Mouse (Mus musculus): ENCODE data around the gene Bach2. TPM values are rescaled to one million over a fixed set of nuclear protein-coding genes. Genes with fewer than 3 reads are reported as not detected.

The Bach2 gene
- total and polyA plus RNA-seq, 2 experiments from 2014 or later = 11.7 to 15.9 TPM

- H3K27me3 ChIP-seq (ENCODE audit: insufficient read depth, low read length) = no peaks in the 10 kb centered on the region
- H3K4me3 ChIP-seq (ENCODE audit: low read depth, low read length) = no peak overlapping the region
- no peaks in the 10 kb centered on the region for H3K36me3 ChIP-seq (ENCODE audit: insufficient read depth, low read length)
- no peak for TF ChIP-seq CTCF (IDR thresholded peaks at IDR 0.05)
- no peak overlapping the region for H3K27ac ChIP-seq (ENCODE audit: low read depth, low read length)
- H3K9ac ChIP-seq (replicated peaks; ENCODE audit: low read length, poor library complexity, severe bottlenecking) = no peak overlapping the region
- no peaks in the 10 kb centered on the region for H3K9me3 ChIP-seq (ENCODE audit: low read length)
- DNase-seq (ENCODE audit: low spot score) (no peak), ATAC-seq (ENCODE audit: low FRiP score) (no peak)
- H3K4me2 ChIP-seq (ENCODE audit: low read depth, low read length, poor library complexity, severe bottlenecking) = no peak overlapping the region
- WGBS = 89% methylated on average over 14 of the region's 14 CpGs
- H3K4me1 ChIP-seq (ENCODE audit: insufficient read depth, low read length) = no peaks in the 10 kb centered on the region
Measured at GRCm38 (mm10) chr4:32544821-32545545, 306.4 kb downstream of the Bach2 start.

DNA sequence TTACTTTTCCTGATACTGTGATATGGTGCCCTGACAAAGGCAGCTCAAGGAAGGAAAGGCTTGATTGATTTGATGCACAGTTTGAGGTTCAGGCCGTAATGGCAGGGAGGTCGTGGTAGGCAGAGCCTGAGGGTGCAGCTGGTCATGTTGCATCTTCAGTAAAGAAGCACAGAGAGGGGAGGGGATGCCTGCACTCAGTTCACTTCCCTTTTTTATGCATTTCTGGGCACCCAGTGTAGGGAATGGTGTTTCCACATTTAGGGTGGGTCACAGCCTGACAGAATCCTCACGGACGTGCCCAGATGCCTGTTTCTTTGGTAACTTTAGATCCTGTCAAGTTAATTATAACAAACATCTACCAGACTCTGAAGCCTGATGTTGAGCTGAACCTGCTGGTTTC, 306.9 kb downstream of the Bach2 start:
- TF ChIP-seq CTCF (IDR thresholded peaks at IDR 0.05) = no peak
- Histone ChIP-seq H3K4me2 (ENCODE audit: low read depth, low read length, poor library complexity, severe bottlenecking) (no peak overlapping the region), H3K9me3 (ENCODE audit: low read length) (no peaks in the 10 kb centered on the region), H3K4me3 (ENCODE audit: low read depth, low read length) (no peak overlapping the region), H3K4me1 (ENCODE audit: insufficient read depth, low read length) (no peaks in the 10 kb centered on the region), H3K9ac (replicated peaks; ENCODE audit: low read length, poor library complexity, severe bottlenecking) (no peak overlapping the region), H3K36me3 (ENCODE audit: insufficient read depth, low read length) (no peaks in the 10 kb centered on the region), H3K27me3 (ENCODE audit: insufficient read depth, low read length) (no peaks in the 10 kb centered on the region), H3K27ac (ENCODE audit: low read depth, low read length) (no peak overlapping the region)
- DNase-seq (ENCODE audit: low spot score) (no peak), ATAC-seq (ENCODE audit: low FRiP score) (no peak)
- 81% methylated on average over 4 of the region's 4 CpGs for WGBS

- 100% methylated on average over 1 of the region's 1 CpGs for WGBS
- Histone ChIP-seq H3K9me3 (ENCODE audit: low read length) (no peaks in the 10 kb centered on the region), H3K27me3 (ENCODE audit: insufficient read depth, low read length) (no peaks in the 10 kb centered on the region), H3K4me2 (ENCODE audit: low read depth, low read length, poor library complexity, severe bottlenecking) (no peak overlapping the region), H3K27ac (ENCODE audit: low read depth, low read length) (no peak overlapping the region), H3K4me1 (ENCODE audit: insufficient read depth, low read length) (no peaks in the 10 kb centered on the region), H3K9ac (replicated peaks; ENCODE audit: low read length, poor library complexity, severe bottlenecking) (no peak overlapping the region), H3K4me3 (ENCODE audit: low read depth, low read length) (no peak overlapping the region), H3K36me3 (ENCODE audit: insufficient read depth, low read length) (no peaks in the 10 kb centered on the region)
- TF ChIP-seq CTCF (IDR thresholded peaks at IDR 0.05) = no peak
- ATAC-seq (ENCODE audit: low FRiP score) (no peak), DNase-seq (ENCODE audit: low spot score) (no peak)
Measured at GRCm38 (mm10) chr4:32549150-32549549, 310.5 kb downstream of the Bach2 start.

DNA sequence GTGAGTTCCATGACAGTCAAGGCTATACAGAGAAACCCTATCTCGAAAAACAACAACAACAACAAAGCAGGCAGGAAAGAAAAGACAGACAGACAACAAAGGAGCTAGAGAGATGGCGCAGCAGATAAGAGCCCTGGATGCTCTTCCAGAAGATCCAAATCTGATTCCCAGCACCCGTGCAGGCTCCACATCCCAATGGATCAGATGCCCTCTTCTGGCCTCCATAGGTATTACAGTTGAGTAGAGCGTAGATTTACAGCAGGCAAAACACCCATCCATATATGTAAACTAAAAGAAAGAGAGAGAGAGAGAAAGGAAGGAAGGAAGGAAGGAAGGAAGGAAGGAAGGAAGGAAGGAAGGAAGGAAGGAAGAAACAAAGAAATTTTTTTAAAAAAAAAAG, 312.7 kb downstream of the Bach2 start:
- H3K9me3 ChIP-seq (ENCODE audit: low read length) = no peaks in the 10 kb centered on the region
- no peak overlapping the region for H3K9ac ChIP-seq (replicated peaks; ENCODE audit: low read length, poor library complexity, severe bottlenecking)
- H3K27ac ChIP-seq (ENCODE audit: low read depth, low read length) = no peak overlapping the region
- no peaks in the 10 kb centered on the region for H3K27me3 ChIP-seq (ENCODE audit: insufficient read depth, low read length)
- no peaks in the 10 kb centered on the region for H3K4me1 ChIP-seq (ENCODE audit: insufficient read depth, low read length)
- no peak overlapping the region for H3K4me3 ChIP-seq (ENCODE audit: low read depth, low read length)
- DNase-seq (ENCODE audit: low spot score) (no peak), ATAC-seq (ENCODE audit: low FRiP score) (no peak)
- peak; percentile 59 for TF ChIP-seq CTCF (IDR thresholded peaks at IDR 0.05)
- H3K36me3 ChIP-seq (ENCODE audit: insufficient read depth, low read length) = no peaks in the 10 kb centered on the region
- no peak overlapping the region for H3K4me2 ChIP-seq (ENCODE audit: low read depth, low read length, poor library complexity, severe bottlenecking)
- WGBS = 50% methylated on average over 4 of the region's 4 CpGs

- no peaks in the 10 kb centered on the region for H3K27me3 ChIP-seq (ENCODE audit: insufficient read depth, low read length)
- DNase-seq (ENCODE audit: low spot score) (no peak), ATAC-seq (ENCODE audit: low FRiP score) (no peak)
- no peak for TF ChIP-seq CTCF (IDR thresholded peaks at IDR 0.05)
- no peak overlapping the region for H3K4me3 ChIP-seq (ENCODE audit: low read depth, low read length)
- 87% methylated on average over 7 of the region's 7 CpGs for WGBS
- H3K9ac ChIP-seq (replicated peaks; ENCODE audit: low read length, poor library complexity, severe bottlenecking) = no peak overlapping the region
- no peak overlapping the region for H3K27ac ChIP-seq (ENCODE audit: low read depth, low read length)
- H3K4me2 ChIP-seq (ENCODE audit: low read depth, low read length, poor library complexity, severe bottlenecking) = no peak overlapping the region
- H3K9me3 ChIP-seq (ENCODE audit: low read length) = no peaks in the 10 kb centered on the region
- no peaks in the 10 kb centered on the region for H3K4me1 ChIP-seq (ENCODE audit: insufficient read depth, low read length)
- no peaks in the 10 kb centered on the region for H3K36me3 ChIP-seq (ENCODE audit: insufficient read depth, low read length)
Measured at GRCm38 (mm10) chr4:32555506-32555905, 316.9 kb downstream of the Bach2 start.

DNA sequence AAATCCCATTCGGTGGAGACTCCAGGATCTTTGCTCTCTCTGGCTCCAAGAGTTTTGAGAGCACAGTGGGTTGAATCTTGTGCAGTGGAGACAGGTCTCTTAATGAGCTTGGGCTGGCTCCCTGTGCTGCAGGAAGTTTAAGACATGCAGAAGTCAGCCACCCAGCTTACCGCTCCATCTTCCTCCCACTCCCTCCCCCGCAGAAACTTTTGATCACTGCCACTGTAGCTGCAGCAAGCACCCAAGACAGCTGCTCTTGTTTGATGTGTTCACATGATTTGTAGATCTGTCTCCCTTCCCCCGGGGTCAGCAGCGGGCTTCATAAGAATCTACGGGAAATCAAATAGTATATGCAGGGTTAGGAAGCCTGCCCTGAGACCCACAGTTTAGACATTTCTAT, 321.6 kb downstream of the Bach2 start:
- Histone ChIP-seq H3K9ac (replicated peaks; ENCODE audit: low read length, poor library complexity, severe bottlenecking) (no peak overlapping the region), H3K4me3 (ENCODE audit: low read depth, low read length) (no peak overlapping the region), H3K27me3 (ENCODE audit: insufficient read depth, low read length) (no peaks in the 10 kb centered on the region), H3K27ac (ENCODE audit: low read depth, low read length) (peak overlapping the region; percentile 67; the same call in 1 of the 2 replicates), H3K4me1 (ENCODE audit: insufficient read depth, low read length) (peaks cover 5% of the 10 kb centered on the region; the same call in 1 of the 2 replicates), H3K9me3 (ENCODE audit: low read length) (no peaks in the 10 kb centered on the region), H3K4me2 (ENCODE audit: low read depth, low read length, poor library complexity, severe bottlenecking) (no peak overlapping the region), H3K36me3 (ENCODE audit: insufficient read depth, low read length) (peaks cover 8% of the 10 kb centered on the region)
- ATAC-seq (ENCODE audit: low FRiP score) (no peak), DNase-seq (ENCODE audit: low spot score) (no peak)
- TF ChIP-seq CTCF (IDR thresholded peaks at IDR 0.05) = no peak
- 40% methylated on average over 6 of the region's 6 CpGs for WGBS

All from midbrain, postnatal 0 days (tissue).